Mouse (Mus musculus) WW6 (cell line): ENCODE results near the gene Lrfn4.
A peak's percentile ranks its signal among the peaks of the same experiment; 100 is the strongest.
"Not testable (repeated sequence)": the region's sequence is repeated elsewhere in the genome, so short reads cannot be mapped to it uniquely, and the experiment has no call there.

Experiments
- DNase-seq: peaks from one replicate; pipeline ENCODE4 v3.0.0-alpha.2; 2013; ENCODE audit warnings: low read depth, low spot score

The Lrfn4 gene

DNA sequence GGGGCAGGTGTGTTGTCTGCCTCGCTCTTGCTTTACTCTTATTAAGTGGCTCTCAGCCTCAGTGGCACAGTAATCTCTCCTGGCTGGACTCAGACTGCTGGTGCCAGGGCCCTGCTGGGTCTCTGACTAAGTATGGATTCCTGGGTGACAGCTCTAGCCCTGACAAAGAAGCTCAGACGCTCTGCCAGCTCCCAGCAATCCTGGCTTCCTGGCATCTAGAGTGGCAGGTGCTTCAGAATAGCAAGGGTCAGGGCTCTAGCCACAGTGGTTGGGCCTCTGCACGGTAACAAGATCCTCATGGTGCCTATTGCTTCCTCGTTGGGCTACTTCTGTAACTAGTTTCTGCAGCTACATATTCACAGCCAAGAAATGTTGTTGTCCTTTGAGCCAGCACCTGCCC, 5.4 kb downstream of the Lrfn4 start:
- no peak for DNase-seq

DNA sequence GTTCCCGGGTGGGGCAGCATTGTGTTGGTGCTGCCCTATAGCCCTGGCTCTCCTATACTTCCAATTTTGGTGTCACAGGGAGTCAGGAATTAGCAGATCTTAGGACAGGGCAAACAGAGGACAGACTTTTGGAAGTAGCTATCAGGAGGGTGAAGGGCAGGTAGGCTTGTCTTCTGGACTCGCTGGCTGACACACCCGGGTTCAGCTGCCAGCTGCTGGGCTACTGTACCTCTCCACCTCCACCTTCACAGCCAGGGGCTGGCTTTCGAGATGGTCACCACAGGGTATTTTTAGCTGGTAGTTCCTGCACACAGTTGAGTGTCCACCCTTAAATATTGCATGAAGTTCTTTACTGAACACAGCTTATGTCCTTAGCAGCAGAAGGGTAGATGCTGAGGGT, 7.0 kb downstream of the Lrfn4 start:
- no peak for DNase-seq

DNA sequence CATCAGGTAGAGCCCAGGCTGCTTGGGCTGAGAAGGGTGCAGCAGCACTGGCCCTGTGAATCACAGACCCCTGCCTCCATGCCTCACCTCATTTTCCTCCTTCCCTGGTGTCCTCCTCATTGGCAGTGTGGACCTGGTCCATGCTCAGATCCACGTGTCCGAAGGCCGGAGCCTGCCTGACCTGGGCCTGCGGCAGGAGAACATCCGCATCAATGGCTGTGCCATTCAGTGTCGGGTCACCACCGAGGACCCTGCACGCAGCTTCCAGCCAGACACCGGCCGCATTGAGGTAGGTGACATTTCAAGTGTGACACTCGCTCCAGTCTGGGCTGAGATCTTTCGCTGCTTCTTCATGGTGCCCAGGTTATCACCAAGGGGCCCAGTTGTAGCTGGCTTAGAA, 8.1 kb downstream of the Lrfn4 start:
- no peak for DNase-seq

DNA sequence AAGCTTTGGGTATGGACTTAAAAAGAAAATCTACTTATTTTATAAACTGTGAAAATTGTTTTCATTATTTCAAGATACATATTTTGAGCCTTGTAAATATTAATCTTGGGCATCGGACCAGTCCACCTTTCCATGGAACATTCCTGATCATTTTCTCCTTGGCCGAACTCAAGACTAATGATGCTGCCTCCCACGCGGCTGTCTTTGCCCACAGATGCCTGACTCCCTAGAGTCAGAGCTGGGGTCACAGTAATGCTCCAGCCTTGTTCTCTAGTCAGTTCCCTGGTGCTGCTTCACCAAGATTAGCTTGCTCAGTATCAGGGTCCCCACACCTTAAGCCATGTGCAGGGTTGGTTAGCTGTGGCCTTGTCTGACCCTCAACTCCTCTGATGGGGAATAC, 9.8 kb downstream of the Lrfn4 start:
- no peak for DNase-seq

DNA sequence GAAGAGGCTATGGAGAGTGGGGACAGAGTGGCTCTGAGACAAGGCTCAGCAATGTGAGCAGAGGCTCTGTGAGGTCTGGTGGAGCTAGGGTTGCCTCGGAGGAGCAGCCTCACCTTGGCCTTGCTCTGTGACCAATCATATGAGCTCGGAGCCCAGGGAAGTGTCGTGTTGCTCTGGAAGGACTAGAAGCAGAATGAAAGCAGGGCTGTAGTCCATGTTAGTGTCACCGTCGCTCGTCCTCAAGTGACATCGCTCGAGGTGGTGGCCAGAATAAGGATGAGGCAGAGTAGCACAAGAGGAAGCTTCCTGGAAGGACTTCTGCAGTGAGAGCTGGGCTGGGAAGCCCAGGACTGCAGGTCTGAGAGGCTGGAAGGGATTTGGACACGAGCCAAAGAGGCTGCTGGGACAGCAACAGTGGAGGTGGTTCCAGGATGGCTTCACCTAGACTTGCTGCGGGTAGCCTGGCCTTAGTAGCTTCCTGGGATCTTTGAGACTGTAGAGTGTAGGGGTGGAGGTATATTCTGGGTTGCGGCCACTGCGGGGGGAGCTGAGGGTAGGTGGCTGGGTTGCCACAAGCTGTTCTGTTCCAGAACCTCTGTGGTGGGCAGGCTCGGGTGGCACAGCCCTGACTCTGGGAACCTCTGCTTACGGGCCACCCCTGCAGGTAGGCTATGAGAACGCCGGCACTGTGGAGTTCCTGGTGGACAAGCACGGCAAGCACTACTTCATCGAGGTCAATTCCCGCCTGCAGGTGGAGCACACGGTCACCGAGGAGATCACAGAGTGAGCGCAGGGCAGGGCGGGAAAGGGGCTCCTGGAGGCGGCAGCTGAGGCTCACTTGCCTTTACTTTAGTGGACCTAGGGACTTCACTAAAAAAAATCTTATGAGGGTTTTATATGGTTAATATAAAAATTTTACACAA, 11.4 kb downstream of the Lrfn4 start:
- peak; percentile 75 for DNase-seq

DNA sequence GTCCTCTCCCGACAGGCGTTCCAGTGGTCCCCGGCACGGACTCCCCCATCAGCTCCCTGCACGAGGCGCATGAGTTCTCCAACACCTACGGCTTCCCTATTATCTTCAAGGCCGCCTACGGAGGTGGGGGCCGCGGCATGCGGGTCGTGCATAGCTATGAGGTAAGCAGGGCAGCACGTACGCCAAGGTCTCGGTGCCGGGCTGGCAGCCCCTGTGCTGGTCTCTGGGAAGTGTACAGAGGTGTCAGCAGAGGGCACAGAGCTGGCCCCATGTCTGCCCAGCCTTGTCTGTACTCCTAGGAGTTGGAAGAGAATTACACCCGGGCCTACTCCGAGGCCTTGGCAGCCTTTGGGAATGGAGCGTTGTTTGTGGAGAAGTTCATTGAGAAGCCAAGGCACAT, 13.0 kb downstream of the Lrfn4 start:
- DNase-seq, result no peak

DNA sequence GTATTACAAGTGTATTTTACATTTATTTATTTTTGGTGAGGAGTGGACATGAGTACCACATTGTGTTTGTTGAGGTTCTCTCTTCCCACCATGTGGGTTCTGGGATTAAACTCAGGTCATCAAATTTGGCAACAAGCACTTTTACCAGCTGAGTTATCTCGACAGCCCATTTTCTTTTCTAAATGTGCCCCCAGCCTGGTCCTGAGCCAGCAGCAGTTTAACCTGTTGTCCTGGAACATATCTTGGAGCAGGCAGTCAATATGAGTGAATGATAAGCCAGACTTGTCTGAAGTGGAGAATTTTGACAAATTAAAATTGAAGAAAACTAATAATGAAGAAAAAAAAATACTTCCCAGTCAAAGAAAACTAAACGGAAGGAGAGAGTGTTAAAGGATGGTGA, 19.4 kb downstream of the Lrfn4 start:
- DNase-seq, result no peak

DNA sequence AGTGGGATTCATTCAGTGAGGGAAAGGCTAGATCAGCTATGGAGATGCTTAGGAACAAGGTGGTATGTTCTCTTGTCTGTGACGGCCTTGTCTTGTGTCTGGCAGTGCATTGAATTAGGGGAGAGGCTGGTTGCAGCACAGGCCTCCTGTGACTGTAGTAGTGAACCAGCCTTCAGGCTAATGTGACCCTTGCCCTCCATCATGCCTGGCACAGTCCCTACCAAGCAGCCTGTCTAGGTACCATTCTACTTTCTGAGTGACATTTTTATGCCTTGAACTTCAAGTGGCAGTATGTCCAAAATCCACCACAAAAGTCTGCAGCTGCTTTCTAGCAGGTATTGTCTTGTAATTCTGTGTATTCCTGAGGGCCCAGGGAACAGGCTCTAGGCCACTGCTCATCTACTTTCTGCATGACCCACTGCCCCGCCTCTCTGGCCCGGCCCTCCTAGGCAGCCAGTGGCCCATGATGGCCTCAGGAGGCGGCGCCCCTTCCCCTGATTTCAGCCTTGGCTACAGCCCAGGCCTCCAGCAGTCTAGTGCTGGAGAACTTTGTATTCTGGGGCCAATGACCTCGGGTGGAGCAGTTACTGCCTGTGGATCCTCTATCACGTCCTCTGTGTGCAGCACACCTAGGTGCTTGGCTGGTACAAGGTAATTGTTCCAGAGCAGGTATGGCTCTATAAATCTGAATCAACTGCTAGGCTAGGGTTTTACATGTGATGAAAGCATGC, 21.5 kb downstream of the Lrfn4 start:
- DNase-seq, result no peak

DNA sequence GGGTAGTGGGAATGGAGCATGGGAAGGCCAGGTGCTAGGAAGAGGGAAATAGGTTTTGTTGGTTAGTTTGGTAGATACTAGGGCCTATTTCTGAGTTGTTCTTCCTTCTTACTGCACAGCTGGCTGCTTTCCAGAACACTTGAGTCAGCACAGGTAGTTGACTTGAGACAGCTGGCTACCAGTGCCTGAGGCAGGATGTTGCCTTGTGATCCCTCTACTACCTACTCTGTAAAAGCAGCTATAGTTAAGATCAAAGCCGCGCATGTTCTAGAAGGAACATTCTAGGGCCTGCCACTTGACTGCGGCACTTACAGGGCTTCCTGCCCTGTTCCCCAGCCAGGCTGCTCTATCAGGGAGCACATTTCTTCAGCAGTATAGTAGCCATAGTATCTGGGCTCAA, 25.4 kb downstream of the Lrfn4 start:
- DNase-seq, result no peak

DNA sequence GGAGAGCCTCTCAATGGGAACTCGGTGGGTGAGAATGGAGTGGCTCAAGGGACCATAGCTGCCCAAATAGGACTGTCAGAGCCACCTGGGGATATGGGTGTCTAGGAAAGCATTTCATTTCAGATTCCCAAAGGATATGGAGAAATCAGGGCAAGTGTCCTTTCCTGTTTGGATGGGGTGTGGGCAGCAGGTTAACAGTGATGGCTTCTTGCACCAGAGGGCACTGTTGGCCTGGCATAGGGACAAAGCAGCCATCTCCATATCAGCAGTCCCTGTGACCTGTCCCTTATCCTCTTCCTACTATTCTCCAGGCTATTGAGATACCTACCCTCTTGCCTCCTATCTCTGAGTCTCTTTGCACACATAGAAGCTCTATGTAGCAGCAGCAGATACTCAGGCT, 26.4 kb downstream of the Lrfn4 start:
- no peak for DNase-seq

DNA sequence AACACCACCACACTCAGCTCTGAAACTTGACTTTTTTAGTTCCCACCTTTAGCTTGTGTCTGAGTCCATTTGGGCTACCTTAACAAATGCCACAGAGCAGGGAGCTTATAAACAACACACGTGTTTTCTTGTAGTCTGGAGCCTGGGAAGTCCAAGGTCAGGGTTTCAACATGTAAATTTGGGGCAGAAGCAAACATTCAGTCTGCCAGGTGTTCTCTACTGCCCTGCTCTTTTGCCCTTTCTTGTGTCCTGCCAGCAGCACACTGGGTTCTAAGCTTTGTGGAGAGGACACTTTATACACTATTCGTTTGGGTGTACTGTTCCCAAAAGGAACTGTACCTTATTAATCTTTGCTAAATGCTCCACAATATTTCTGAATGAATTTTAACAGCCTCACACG, 27.0 kb downstream of the Lrfn4 start:
- DNase-seq, result no peak

DNA sequence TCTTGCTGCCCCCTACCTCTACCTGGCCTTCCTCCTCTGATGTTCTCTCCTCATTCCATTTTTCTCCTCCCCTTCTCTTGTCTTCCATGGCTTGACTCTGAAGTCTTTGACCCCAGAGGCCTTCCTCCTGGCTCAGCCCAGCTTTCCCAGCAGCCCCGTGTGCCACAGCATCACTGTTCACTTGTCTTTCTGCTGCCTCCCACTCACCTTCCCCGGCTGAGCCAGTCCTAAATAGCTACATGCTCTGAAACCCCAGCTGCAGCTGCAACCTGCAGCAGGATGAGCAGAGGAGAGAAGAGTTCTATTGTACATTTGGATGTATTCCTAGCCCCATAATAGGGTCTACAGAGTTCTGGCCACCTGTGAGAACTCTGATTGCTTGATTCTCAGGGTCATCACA, 28.0 kb downstream of the Lrfn4 start:
- DNase-seq, result no peak

DNA sequence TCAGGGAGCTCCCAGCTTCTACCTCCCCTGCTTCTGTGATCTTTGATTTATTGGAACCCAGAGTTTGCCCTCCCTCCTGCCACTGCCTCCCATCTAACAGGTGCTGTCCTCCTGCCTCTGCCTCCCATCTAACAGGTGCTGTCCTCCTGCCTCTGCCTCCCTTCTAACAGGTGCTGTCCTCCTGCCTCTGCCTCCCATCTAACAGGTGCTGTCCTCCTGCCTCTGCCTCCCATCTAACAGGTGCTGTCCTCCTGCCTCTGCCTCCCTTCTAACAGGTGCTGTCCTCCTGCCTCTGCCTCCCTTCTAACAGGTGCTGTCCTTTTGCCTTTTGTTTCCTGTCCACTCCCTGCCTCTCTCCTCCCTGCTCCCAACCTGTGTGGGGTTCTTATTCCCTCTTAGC, 28.7 kb downstream of the Lrfn4 start:
- not testable (repeated sequence) for DNase-seq

DNA sequence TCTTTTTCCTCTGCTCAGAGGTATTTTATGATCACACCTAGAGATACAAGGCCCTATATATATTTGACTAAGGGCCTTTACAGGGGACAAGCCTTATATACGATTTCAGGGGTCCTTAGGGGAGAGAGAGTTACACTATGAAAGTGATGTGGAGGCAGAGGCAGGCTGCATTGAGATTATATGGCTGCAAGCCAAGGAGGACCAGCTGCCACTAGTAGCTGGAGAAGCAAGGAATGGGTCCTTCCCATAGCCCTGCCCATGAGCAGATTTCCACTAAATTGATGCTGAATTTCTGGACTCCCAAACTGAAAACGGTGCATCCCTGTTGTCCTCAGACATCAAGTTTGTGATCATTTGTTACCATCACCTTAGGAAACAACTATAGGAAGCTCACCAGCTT, 31.6 kb downstream of the Lrfn4 start:
- DNase-seq, result no peak

DNA sequence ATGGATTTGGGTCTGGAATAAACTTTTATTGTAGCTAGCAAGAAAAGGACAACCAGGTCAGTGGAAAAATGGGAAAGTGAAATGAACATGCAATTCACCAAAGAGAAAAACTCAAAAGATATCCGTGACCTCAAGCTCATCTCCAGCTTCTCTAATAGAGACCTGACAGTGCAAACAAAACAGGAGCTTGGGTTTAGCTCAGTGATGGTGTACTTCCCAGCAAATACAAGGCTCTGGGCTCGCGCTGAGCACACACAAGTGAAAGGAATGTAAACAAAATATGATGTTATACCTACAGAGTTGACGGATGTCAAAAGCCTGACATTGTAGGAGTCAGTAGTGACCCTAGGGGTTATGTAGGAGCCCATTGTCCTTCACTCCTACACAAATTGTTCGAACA, 36.2 kb downstream of the Lrfn4 start:
- DNase-seq, result no peak

DNA sequence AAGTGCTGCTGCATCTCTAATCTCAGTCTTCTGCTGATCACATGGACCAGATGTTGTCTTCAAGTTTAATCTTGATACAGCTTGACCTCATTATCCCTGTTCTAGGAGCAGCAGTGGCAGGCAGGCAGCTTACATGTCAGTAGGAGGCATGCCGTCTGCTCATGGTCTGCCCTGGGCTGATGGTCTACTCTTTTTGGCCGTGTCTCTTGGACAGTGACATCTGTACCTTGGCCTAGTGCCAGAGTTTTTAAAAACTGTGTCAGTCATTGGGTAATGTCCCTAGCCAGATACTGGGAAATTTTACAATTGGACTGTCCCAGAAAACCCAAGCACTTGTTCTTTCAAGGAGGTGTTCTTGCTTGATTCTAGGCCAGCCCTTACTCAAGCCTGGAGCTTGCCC, 36.7 kb downstream of the Lrfn4 start:
- DNase-seq, result no peak

DNA sequence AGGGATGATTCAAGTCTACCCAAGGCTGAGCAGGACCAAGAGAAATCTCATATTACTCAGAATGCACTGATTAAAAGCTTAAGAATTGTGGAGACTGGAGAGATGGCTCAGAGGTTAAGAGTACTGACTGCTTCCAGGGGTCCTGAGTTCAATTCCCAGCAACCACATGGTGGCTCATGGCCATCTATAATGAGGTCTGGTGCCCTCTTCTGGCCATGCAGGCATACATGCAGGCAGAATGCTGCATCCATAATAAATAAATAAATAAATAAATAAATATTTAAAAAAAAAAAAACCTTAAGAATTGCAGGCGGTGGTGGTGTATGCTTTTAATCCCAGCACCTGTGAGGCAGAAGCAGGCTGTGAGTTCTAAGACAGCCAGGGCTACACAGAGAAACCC, 42.2 kb downstream of the Lrfn4 start:
- no peak for DNase-seq

DNA sequence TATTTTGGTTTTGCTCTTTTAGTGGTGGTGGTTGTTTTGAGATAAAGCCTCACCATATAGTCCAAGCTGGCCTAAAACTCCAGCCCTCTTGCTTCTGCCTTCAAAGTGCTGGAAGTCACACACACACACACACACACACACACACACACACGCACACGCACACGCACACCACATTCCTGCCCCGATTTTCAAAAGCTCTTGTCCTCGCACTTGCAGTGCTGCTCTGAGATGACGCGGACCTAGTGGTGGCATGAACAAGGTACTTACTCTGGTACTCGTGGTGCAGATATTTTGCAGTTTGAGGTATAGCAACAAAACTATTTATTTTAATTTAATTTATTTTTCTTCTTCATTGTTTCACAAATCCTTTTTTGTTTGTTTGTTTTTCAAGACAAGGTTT, 43.0 kb downstream of the Lrfn4 start:
- no peak for DNase-seq

DNA sequence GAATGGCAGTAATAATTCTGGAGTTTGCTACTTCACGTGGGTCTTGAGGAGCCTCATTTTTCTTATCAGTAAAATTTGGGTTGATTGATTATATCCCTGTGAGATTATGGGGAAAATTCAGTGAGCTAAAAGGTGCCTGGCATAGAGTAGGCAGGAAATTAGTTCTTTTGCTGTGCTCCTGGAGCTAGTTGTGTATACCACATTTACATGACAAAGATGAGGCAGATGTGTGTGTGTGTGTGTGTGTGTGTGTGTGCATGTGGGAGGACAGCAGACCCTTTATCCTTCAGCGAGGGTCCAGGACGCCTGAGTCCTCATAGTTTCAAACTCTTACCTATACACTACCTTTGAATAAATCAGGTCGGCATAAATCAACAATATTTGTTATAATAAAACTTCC, 43.4 kb downstream of the Lrfn4 start:
- DNase-seq, result no peak

DNA sequence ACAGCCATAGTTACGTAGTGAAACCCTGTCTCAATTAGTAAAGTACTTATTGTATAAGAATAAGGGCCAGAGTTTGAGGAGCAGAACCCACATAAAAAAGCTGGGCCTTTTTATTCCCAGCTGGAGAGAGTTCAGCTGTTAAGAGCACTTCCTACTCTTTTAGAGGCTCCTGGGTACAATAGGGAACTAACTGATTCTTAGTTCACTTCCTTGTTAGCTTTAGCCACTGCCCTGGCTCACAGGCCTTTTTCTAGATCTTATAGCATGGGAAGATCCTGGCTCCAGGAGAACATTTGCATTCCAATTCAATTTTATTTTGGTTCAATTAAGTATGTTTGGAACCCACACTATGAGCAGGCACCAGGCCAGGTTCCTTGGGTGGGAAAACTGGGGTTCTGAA, 43.8 kb downstream of the Lrfn4 start:
- DNase-seq, result no peak

DNA sequence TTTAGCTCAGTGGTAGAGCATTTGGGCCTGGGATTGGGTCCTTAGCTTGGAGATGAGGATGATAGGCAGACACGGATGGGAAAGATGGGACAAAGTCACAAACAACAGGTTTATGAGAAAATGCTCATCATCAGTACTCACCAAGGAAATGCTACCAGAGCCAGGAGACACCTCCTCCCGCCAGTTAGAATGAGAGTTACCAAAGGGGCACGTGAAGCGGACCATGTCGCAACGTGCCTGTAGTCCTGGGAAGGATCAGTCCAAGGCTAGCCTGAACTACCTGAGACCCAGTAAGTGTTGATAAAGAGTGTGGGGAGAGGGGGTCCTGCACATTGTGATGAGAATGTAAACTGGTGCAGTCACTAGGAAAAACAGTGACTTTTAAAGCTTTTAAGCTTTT, 44.7 kb downstream of the Lrfn4 start:
- no peak for DNase-seq

DNA sequence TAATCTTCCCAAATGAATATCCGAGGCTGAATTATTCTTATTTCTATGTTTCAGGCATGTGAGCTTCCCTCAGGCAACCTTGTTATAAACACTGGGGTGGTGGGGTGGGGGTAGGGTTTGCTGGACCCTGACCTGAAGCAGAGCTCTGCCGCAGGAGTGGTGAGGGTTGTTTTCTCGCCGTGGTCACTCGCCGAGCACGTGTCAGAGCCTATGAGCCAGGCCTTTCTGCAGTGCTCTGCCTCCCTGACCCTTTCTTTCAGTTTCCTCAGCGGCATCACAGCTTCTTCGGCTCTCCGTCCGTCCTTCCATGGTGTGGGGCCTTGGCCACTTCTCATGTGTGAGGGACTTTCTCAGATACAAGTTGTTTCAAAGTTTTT, 45.2 kb downstream of the Lrfn4 start:
- DNase-seq, result no peak
